Mouse (Mus musculus) frontal cortex, adult 2 months (tissue): ENCODE results near the gene Stox2. TPM values are rescaled to one million over a fixed set of nuclear protein-coding genes. Genes with fewer than 3 reads are reported as not detected.

Experiments used
- DNase-seq, 2 experiments: peaks; one replicate each; pipeline ENCODE4 v3.0.0; 2022; ENCODE audit warnings: low spot score in 1 of 2; ENCODE audit errors: extremely low spot score in 1 of 2
- polyA plus RNA-seq: library from polyadenylated mRNA; depleted of rRNA; stranded (reverse); fragments of >200 nt; gene quantifications from 2 replicates; pipeline ENCODE4 v1.2.3, GENCODE M21; 2012

Stox2 gene
- polyA plus RNA-seq, 1 experiment = 29.4 TPM

DNA sequence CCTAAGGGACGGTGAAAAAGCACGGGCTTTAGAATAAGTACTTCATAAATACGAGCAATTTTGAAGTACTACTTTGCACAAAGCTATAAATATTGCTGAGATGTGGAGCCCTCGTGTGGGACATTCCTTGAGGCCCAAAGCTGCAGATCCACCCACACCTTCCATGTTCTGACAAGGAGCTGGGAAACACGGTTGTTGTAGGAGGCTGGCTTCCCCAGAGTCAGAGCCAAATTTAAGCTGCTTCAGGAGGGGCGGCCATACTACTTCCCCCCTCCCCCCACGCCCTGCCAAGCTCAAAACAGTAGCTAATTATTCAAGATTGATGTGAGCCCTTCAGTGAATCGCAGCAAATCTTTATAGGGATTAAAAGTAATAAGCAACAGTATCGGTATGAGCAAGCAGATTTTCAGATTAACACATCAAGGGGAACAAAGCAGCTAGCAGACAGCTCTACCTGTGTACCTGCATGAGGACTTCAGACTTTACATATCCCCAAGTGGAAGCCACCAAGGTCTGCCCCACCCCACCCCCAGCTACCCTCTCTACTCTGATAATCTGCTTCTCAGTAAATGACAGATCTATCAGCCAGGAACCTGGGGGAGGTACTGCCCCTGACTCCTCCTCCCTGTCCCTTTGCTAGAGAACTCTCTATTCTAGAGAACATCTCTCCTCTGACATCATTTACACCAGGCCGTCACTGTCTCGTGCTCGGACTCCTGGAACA is 185.2 kb downstream of the Stox2 start:
- DNase-seq = peak; percentile 61 to 78

DNA sequence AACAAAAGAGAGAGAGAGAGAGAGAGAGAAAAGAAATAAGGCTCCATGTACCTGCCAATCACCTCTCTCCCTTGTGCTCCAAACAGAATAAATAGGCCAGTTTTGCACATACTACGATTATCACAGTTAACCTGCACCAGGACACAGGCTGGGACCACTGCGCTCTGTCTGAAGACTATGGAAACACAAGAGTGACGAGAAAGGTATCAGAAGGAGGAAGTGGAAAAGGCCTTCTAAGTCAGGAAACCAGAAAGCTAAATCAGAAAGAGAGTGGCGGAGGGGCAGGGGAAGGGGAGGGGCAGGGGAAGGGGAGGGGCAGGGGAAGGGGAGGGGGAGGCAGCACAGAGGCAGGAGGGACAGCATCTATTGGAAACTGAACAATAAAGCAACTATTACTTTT is 195.3 kb downstream of the Stox2 start:
- DNase-seq = no peak

DNA sequence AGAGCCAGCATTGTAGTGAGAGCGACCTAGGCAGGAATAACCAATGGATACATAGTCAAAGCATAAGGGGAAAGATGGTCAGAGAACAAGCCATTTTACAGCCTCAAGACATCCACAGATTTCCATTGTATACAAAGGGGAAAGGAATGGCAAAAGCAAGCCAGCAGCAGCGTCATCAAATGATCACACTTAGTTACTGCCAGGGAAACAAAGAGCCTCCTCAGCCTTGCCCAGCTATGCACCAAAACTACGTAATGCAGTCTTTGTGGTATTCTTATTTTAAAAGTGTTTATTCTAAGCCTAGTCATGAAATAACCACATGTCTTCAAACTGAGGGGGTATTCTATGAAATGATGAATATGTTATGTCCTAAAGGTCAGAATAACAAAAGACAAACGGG is 201.0 kb downstream of the Stox2 start:
- no peak for DNase-seq

DNA sequence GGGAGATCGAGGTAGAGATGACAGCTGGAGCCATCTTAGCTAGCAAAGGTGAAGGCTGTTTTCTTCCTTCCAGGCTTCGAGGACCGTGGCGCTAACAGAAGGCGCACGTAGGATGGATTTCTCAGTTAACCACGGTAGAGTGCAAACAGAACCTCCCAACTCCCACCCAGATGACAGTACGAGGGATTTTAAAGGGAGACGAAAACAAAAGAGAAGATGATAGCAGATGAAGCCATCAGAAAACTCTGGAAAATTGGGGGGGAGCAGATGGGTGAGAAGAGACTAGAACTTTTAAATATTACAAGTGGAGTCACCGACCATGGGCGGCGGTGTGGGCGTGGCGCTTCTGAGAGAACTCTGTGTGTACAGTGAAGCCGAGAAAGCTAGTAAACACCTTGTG is 202.0 kb downstream of the Stox2 start:
- DNase-seq = peak; percentile 55 to 75

DNA sequence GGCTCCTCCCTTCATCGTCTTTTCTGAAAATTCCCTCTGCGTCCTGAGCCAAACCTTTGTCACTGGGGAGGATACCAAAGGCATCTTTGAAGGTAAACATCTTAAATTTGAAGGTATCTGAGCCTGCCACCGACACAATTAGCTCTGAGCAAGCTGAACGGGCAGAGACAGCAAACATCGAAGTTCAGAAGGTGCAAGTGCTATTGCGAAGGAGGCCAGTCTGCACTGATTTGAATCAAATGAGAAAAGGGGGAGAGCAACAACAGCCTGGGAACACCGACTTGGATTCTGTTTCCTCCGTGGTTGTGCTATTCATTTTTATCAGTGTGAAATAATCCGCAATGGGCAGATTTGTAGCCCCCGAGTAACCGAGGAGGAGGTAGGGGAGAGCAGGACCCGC is 202.5 kb downstream of the Stox2 start:
- no peak for DNase-seq

DNA sequence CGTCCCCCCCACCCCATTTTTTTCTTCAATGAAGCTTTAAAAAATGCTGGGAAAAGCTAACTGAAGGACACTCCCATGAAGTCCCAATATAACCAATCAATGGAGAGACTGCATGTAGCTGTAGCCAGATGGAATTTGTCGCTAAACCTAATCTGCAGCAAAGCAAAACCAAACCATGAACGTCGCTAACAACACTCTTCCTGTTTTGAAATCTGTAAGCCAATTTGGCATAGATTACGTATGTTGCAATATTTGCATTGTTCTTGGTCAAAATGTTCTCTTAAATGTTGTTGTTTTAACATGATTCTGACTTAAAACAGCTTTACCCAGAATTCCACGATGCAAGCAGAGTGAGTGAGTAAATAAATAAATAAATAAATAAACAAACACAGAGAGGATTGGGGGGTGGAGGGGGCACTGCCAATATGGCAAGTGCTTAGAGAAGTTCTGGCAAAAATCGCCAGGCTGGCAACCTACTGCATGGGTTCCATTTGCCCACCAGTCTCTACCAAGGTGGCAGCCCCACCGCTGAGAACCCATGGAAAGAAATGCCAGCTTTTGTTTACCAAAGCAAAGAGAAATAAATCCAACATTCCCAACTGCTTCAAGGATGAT is 203.0 kb downstream of the Stox2 start:
- DNase-seq = no peak

DNA sequence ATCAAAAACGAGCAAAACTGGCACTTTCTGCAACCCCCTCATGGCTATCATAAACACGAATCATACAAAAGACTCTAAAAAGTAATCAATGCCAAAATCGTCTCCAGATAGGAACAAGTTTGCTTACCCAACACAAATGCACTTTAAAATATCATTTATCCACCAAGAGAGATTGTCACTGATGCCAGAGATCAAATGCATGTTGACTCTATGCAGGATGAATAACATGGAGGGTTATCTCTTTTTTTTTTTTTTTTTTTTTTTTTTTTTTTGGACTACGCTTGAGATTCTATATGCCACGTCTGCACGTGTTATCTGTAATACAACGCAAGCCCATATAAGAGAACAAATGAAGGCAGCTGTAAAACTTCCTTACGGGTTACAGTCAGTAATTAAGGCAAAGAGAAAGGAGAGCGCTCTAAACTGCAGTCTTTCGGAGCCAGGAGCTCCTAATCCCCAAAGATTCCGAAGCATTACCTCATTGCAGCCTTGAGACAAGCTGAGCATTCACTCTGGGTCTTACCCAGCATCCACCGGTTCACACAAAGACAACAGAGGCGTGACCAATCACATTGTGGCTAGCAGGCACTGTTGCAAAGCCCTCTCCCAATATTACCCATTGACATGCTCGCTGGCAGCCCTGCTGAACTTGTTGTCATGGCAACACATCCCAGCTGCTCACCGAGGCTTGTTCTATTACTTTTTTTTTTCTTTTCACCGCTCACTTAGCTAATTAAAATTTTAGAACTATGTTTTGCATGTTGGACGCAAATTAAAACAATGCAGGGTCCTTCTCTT is 203.8 kb downstream of the Stox2 start:
- peak; percentile 84 to 88 for DNase-seq

DNA sequence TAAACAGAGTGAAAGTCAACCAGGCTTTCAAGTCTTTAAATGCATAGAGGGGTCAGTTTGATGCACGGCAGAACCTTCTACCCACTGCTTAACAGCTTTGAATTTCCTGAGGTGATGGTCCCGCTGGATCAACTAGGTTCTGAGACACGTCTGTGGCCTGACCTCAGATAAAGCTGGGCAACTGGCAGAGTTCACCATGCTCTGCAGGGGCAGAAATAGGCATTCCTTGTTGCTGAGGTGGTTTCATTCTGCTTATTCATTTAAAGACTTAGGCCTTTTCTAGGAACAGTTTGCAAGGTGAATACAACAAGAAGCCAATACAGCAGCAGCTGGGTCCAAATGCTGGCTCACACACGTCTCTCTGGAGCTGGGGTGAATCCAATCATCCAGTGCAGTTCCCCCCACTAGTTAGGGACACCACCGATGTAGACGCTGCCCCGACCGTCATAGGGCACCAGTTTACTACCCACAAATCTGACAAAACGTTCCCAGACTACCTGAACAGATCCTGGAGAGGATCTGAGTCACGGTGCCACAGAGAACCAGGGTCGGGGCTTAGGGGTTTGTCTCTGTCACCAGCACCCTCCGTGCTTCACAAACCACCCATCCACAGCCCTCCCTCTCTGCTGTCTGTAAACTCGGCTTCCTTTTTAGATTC is 204.6 kb downstream of the Stox2 start:
- DNase-seq = no peak

DNA sequence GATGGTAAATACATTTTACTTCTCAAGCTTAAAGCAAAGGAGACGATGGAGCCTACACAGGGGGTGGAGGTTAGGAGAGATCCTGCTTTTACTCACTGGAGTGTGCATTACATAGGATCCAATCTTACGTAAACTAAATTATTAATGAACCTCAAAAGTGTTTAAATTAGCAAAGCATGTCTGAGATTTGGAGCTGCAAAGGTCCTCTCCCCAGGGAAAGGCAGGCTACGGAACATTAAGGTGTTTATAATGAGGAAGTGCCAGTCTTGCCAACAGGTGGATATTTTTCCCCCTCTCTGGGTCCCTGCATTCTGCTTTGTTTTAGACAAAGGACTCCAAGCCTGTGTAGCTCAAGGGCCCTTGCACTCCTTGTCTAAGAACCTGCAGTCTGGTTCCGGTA is 205.3 kb downstream of the Stox2 start:
- no peak for DNase-seq

DNA sequence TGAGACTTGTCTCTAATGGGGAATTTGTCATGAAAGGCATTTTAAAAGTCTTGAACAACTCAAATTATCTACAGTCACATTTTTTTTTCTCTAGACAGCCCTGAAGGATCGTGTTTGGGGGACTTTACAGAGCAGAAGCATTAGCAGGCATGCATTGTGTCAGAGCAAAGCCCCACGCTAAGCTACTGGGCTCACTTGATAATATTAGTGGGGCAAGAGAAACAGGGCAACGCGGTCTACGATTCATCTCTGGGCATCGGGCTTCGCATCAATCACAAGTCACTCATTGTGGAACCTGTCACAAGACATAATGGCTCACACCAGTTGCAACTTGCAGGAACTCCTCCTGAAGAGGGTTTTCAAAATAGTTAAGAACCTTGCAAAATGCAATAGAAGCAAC is 205.9 kb downstream of the Stox2 start:
- DNase-seq = no peak

DNA sequence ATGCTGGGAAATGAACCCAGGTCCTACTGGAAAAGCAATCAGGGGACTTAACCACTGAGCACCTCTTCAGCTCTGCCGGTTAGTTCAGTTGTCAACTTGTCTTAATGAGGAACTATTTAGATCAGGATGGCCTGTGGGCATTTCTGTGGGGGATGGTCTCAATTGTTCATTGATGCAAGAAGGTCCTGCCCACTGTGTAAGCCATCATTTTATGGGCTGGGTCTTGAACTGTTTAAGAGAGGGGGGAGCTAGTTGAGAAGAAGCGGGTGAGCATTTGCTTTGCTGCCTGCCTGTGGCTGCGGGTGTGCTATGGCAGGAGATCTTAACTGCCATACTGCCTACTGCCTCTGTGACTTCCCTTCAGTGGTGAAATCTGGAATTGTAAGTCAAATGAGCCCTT is 214.1 kb downstream of the Stox2 start:
- no peak for DNase-seq

DNA sequence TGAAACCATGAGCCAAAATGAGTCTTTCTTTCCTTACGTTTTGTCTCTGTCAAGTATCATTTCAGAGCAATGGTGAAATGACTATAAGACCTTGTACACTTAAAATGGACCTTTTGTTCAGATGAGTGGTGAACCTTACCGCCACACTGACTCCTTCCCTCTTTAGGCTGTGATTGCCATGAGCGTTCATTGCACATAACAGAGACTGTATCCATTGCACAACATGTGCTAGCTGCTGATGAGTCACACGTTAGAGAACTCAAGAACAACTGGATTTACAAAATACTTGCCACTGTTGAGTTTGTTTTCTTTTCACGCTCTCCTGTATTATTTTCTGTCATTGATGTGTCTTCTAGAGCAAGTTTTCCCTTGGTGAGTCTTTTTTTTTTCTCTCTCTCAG is 216.1 kb downstream of the Stox2 start:
- DNase-seq = no peak

DNA sequence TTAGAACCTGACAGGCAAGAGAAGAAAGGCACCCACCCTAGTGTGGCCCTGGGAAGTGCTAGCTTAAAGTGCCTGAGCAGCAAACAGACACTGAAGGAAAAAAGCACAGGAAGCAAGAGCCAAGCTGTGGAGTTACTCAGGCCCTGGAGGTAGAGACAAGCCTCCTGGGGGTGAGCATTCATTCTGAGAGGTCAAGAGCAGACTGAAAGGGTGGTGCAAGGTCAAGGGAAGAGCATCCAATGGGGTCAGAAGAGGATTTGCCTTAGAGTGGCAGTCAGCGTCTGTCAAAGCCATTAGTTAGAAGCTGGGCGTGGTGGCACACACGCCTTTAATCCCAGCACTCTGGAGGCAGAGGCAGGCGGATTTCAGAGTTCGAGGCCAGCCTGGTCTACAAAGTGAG is 224.3 kb downstream of the Stox2 start:
- DNase-seq = no peak

DNA sequence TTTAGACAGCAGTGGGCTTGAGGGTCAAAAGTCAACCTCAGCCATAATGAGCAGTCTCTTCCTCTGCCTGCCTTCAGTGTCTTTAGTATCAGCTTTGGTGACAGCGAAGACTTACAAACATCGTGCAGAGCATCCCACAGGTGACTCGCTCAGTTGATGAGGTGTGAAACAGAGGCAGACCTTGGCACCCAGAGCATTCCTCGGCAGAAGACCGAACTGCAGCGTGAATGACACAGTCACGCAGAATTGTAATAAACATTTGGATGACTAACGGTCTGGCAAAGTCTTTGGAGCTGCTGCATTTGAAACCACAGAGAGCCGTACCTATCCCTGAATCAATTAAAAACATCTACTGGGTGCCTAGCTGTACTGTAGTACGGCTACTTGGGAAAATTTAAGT is 225.0 kb downstream of the Stox2 start:
- no peak for DNase-seq

DNA sequence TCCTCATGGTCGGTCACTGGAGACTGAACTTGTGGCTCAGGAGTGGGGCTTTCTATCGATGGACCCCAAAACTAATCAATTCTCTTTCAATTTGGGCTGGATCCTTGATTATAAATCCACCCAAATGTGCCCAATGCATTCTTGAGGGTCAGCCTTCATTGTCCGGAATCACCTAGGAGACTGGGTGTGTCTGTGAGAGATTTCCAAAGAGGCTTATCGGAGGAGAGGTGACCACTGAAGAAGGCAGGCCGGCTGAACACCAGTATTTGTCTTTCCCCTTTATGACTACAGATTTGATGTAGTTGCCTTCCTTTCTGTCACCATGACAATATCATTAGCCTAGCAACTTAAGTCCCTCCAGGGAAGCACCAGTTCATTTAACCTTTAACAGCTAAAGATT is 225.8 kb downstream of the Stox2 start:
- no peak for DNase-seq

DNA sequence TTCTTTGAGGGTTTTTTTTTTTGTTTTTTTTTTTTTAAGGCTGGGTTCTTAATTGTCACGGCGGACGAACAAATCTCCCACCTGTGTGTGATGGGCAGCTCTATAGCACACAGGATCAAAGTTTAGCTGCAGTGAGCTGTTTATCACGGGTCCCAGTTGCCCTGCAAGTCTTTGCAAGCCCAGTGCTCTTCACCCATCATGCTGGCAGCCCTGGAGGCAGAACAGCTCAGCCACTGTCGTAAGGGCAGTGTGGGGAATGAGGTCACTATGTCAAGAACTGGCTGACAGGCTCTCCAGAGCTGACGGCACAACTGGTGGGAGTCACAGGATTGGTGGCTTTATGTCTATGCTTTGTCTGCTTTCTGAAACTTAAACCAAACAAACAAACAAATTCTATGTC is 227.6 kb downstream of the Stox2 start:
- DNase-seq = no peak

DNA sequence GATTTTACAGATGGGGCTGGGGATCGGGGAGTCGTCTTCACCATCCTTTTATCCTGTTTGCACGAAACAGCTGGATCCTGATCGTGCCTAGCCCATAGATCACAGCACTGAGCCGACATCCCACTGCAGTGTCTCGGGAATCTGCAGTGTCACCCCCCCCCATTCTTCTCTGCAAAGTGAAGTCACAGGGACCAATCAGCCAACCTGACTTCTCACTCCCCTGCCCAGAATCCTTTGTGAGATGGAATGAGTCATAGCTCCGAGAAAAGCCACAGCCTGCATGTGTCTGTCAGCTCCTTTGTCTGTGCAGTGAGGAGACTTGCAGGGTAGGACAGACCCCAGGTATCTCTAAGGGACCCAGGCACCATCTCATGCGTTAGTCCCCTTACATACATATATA is 228.1 kb downstream of the Stox2 start:
- DNase-seq = peak; percentile 41 to 71

DNA sequence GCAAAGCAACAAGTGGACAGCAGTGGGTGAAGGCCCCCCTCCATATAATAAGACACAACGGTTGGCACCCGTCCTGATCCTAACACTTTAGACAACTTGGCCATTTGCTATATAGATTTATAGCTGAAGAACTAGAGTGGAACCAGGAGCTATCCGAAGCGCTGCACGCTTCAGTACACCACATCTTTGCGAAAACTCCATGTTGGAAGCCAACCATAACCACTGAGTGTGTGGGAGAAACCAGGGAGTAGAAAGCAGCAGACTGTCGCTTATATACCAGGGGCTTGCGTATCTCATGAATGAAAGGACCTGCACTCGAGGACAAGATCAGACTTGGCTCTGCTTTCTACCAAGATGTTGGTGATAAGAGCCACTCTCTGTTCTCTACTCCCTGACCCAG is 234.0 kb downstream of the Stox2 start:
- no peak for DNase-seq

DNA sequence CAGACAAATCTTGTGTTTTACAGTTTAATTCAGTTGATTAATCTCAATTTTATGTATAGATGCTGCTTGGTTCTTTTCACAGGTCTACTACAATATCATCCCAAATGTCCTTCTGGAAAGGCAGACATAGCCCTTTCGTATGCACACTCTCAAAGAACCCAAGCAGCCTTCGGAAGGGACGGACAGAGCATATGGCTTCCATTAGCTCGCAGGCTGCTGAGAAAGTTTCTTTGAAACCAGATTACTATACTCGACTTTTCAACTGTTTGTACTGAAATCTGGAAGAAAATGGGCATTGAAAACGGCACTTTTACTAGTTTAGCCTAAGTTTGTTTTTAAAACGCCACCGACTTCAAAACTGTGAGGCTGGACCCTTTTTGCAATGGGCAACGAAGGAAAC is 234.9 kb downstream of the Stox2 start:
- no peak for DNase-seq

DNA sequence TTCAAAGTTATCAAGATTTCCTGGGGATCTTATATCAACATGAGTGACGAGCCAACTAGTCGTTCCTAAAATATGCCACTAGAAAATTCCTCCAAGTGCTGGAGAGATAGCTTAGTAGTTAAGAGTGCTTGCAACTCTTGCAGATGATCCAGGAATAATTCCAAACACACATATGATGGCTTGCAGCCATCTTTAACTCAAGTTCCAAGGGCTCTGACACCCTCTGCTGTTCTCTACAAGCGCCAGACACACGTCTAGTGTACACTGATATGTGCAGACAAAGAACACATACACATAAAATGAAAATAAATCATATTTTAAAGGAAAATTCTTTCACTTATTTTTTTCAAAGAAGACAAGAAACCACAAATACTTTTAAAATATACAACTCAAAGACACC is 237.9 kb downstream of the Stox2 start:
- no peak for DNase-seq

DNA sequence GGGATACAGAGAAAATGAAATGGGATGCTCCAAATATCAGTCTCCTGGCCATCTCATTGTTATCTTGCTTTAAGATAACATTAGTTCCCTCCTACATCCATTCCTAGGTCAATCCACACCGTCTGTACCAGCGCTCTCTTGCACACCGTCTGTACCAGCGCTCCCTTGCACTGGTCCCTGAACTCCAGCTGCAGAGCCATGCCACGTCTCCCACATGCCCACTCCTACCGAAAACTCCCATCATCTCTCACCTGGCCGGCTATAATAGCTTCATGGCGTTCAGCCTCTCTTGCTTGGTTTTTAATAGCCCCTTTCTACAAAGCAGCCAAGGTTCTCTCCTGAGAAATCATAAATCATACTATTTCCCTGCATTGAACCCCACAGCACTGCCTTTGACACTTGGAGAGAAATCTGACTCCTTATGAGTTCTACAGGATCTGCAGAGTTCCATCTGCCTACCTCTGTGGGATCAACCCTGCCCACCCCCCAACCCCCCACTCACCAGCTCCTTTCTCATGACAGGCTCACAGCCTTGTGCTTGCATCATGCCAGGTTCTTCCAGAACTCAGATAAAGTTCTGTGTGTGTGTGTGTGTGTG is 239.4 kb downstream of the Stox2 start:
- DNase-seq = no peak
